Mouse (Mus musculus): ENCODE data around the gene Camk2n2. TPM values are rescaled to one million over a fixed set of nuclear protein-coding genes. Genes with fewer than 3 reads are reported as not detected.

Gene Camk2n2
- total RNA-seq, 1 experiment from 2014 or later = 50.9 TPM

- peak; percentile 94 for DNase-seq
These were observed 9.5 kb downstream of the Camk2n2 start, which contains the start of the genes Eef1akmt4, Gm49333 and Alg3 for GRCm38 (mm10) chr16:20611357-20612227. Eef1akmt4 (plus strand) TSS chr16:20611593. Gm49333 (plus strand) TSS chr16:20611610. Alg3 (minus strand) TSS chr16:20611735.

GRCm38 (mm10) chr16:20610501-20611356 is 10.4 kb downstream of the Camk2n2 start:
- DNase-seq = peak; percentile 85

GRCm38 (mm10) chr16:20604705-20605104 is 16.4 kb downstream of the Camk2n2 start:
- DNase-seq = no peak

GRCm38 (mm10) chr16:20600511-20600910 is 20.6 kb downstream of the Camk2n2 start:
- DNase-seq = no peak

- no peak for DNase-seq
These were observed 24.2 kb downstream of the Camk2n2 start for GRCm38 (mm10) chr16:20596687-20597441.

GRCm38 (mm10) chr16:20595737-20596136 is 25.4 kb downstream of the Camk2n2 start:
- DNase-seq = no peak

GRCm38 (mm10) chr16:20595060-20595673 is 25.9 kb downstream of the Camk2n2 start:
- DNase-seq = no peak

- DNase-seq = peak; percentile 12
These were observed 29.9 kb downstream of the Camk2n2 start for GRCm38 (mm10) chr16:20591076-20591705.

- no peak for DNase-seq
These were observed 30.4 kb downstream of the Camk2n2 start for GRCm38 (mm10) chr16:20590680-20591038.

- peak; percentile 45 for DNase-seq
These were observed 31.0 kb downstream of the Camk2n2 start for GRCm38 (mm10) chr16:20589939-20590679.

GRCm38 (mm10) chr16:20589366-20589938 is 31.6 kb downstream of the Camk2n2 start, which contains the start of gene Vwa5b2:
Vwa5b2 (plus strand) TSS chr16:20589471.
- DNase-seq = no peak

Small RNA genes within 50 kb of the gene (microRNA-seq; reads per million reads assigned to microRNA genes)
- 3.4 to 5.7 reads per million in 2 experiments for gene Mir1224

Other genes with a start within 250 kb of the Camk2n2 start
- 48.2 and 50.7 TPM in 2 replicates for gene Abcc5, start 194.9 kb downstream of the Camk2n2 start, total RNA-seq (2021)
- gene Eif2b5, start 122.5 kb downstream of the Camk2n2 start, total RNA-seq (2021) = 61.6 and 62.7 TPM in 2 replicates
- gene Dvl3, start 104.3 kb downstream of the Camk2n2 start, total RNA-seq (2021) = 43.3 and 43.8 TPM in 2 replicates
- 292 and 316 TPM in 2 replicates for gene Ap2m1, start 85.8 kb downstream of the Camk2n2 start, total RNA-seq (2021)
- 73.4 and 77.8 TPM in 2 replicates for gene Abcf3, start 72.7 kb downstream of the Camk2n2 start, total RNA-seq (2021)
- gene Vwa5b2, start 31.8 kb downstream of the Camk2n2 start, total RNA-seq (2021) = 1.4 and 2.1 TPM in 2 replicates
- gene Eef1akmt4, start 9.7 kb downstream of the Camk2n2 start, total RNA-seq (2021) = 8.7 and 10.8 TPM in 2 replicates
- gene Gm49333, start 9.7 kb downstream of the Camk2n2 start, total RNA-seq (2021) = not detected in 2 replicates
- gene Alg3, start 9.6 kb downstream of the Camk2n2 start, total RNA-seq (2021) = 23.0 and 24.2 TPM in 2 replicates
- 12.1 and 13.2 TPM in 2 replicates for gene Ece2, start 8.5 kb upstream of the Camk2n2 start, total RNA-seq (2021)
- 220 and 224 TPM in 2 replicates for gene Psmd2, start 30.4 kb upstream of the Camk2n2 start, total RNA-seq (2021)
- gene Eif4g1, start 47.0 kb upstream of the Camk2n2 start, total RNA-seq (2021) = 379 and 389 TPM in 2 replicates
- 12.5 and 12.6 TPM in 2 replicates for gene Fam131a, start 72.0 kb upstream of the Camk2n2 start, total RNA-seq (2021)
- gene Polr2h, start 96.4 kb upstream of the Camk2n2 start, total RNA-seq (2021) = 33.1 and 34.3 TPM in 2 replicates
- gene Clcn2, start 96.5 kb upstream of the Camk2n2 start, total RNA-seq (2021) = 19.5 and 26.8 TPM in 2 replicates
- 5.2 and 5.9 TPM in 2 replicates for gene Chrd, start 111.8 kb upstream of the Camk2n2 start, total RNA-seq (2021)
- 0.71 and 2.8 TPM in 2 replicates for gene Thpo, start 113.2 kb upstream of the Camk2n2 start, total RNA-seq (2021)